Mouse (Mus musculus): ENCODE results near the gene Hoxb7.

- TF ChIP-seq CTCF (IDR thresholded peaks at IDR 0.05; ENCODE audit: low read depth) (no peak), EP300 (IDR thresholded peaks at IDR 0.05; ENCODE audit: low read depth) (no peak)
Observed at GRCm38 (mm10) chr11:96268031-96268745, 18.2 kb upstream of the Hoxb7 start.
